Mouse (Mus musculus) right cerebral cortex, postnatal 10 days (tissue): ENCODE measurements at regions not wholly inside any gene's neighbourhood (a gene's known extent, or its start where the extent isn't known, plus 50 kb on each side); places are given as distances from the start of the nearest gene placed in this dataset.

Experiments used
- DNase-seq, 2 experiments: peaks; one replicate each; pipeline ENCODE4 v3.0.0; 2021; ENCODE audit warnings: low spot score in 2 of 2

- DNase-seq, result peak in 1 of 2 experiments; percentile 20
These were observed 135.6 kb upstream of the Ctnna2 start for GRCm38 (mm10) chr6:78115079-78115478.

- DNase-seq, result no peak
These were observed 103.0 kb upstream of the Ctnna2 start for GRCm38 (mm10) chr6:78082528-78082927.

- peak; percentile 29 to 53 for DNase-seq
These were observed 99.4 kb upstream of the Ctnna2 start for GRCm38 (mm10) chr6:78078919-78079318.

- no peak for DNase-seq
These were observed 86.8 kb upstream of the Ctnna2 start for GRCm38 (mm10) chr6:78066323-78066722.

GRCm38 (mm10) chr6:78065737-78066136 is 86.2 kb upstream of the Ctnna2 start:
- no peak for DNase-seq
